Mouse (Mus musculus): Measurements from ENCODE around the gene Lgals12.

The Lgals12 gene

GRCm38 (mm10) chr19:7583101-7583500, 23.9 kb downstream of the Lgals12 start:
- DNase-seq: peak; percentile 97

DNA sequence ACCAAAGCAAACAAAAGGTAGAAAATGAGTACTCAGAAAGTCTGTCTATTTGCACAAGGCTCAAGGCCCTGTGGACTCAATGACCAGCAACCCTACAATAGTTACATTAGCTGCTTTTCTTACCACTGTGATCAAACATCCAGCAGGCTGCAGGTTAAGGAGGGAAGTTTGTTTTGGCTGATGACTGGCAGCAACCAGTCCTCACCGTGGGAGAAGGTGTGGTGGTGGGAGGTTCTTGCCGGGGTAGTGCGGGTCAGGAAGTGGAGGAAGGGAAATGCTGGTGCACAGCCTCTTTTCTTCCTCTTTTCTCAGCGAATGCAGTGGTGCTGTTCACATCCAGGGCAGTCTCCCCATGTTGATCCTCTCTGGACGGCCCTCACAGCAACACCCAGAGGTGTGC, 26.0 kb downstream of the Lgals12 start:
- DNase-seq: peak; percentile 90

DNA sequence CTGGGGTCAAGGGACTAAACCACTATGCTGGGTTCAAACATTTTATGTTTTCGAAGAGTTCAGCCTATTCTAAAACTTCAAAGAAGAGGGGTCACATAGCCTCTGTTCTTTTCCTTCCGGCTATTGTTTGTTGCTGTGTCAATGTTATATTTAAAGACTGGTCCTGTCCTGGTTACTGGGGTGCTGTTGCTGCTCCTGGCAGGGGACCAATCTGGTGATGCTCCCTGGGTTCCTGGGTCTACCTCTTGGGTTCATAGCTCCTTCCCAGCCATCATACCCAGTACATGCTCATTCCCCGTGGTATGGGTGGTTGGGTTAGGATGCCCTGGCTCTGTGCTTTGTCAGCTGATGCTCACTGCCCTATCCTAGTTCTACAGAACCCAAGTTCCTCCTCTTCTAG, 29.3 kb downstream of the Lgals12 start:
- peak; percentile 94 for DNase-seq

- no peak for DNase-seq
Observed at GRCm38 (mm10) chr19:7576180-7576579, 30.8 kb downstream of the Lgals12 start.

- no peak for DNase-seq
Observed at GRCm38 (mm10) chr19:7569650-7570049, 37.3 kb downstream of the Lgals12 start.

DNA sequence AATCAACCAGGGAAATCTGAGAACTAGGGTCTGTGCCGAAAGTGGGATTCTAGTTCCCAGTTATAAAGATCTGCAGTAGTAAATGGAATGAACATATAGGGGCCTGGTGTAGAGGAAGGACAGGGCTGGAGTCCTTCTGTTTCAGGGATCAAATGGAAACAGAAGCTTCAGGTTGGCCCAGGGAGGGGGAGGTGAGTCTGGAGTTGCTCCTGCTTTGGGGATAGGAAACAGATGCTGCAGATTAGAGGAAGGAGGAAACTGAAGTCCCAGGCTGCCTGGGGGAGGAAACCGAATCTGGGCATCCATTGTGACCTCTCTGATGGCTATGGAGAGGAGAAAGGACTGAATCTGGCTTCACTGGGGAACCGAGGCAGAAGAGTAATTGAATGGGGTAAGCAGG, 38.6 kb downstream of the Lgals12 start:
- peak; percentile 94 for DNase-seq

DNA sequence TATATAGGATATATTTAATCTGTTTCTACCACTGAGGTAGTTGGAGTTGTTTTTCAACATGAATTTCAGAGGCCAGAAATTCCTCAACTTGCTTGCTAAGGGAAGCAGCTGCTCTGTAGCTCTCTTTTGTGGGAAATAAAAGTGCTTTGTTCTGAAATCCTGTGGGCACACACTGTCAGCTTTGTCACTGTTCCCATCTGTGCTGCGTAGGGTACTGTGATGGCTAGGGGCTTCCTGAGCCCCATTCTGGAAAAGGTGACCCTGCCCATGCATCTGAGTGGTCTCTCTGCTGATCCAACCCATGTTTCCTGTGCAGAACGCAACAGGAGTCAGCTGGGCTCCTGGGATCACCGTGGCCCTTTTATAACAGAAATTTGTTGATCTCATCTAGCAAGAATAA, 40.2 kb downstream of the Lgals12 start:
- DNase-seq: peak; percentile 87

DNA sequence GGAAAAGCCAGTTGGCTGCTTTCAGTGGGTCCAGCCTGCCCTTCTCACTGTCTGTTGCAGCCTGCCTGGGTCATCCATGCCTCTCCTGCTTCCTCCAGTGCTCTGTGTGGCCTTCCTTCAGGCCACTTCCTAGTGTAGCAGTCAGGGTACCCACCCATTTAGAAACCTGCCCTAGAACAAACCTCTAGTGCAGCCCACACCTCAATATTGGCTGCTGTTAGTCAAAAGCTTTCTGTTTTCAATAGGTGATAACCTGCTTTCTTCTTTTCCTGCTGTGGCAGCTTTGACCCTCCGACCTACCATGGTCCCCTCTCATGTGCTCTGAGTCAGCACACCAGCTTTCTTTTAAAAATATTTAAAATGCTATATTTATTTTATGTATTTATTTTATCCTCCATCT, 42.5 kb downstream of the Lgals12 start:
- DNase-seq: peak; percentile 81

GRCm38 (mm10) chr19:7563676-7564075, 43.3 kb downstream of the Lgals12 start:
- no peak for DNase-seq

GRCm38 (mm10) chr19:7562601-7563129, 44.3 kb downstream of the Lgals12 start:
- peak; percentile 91 for DNase-seq

GRCm38 (mm10) chr19:7561456-7561855, 45.5 kb downstream of the Lgals12 start:
- DNase-seq: peak; percentile 63

DNA sequence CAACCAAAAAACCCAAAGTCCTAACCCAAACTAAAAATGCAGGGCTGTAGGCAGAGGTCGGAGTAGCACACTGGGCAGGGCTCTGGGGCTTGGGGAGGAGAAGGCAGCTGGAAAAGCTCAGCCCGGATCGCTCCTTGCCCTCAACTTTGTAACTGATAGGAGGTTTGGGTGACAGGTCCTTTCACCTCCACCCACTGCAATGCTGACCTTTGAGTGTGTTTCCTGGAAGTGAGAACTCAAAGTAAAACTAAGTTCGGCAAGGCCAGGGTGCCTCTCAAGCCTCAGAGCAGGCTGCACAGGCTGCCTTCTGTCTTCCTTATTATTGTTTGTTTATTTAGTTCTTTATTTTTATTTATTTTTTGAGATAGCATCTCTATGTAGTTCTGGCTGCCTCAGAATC, 47.0 kb downstream of the Lgals12 start:
- DNase-seq: peak; percentile 70

GRCm38 (mm10) chr19:7558675-7559074, 48.3 kb downstream of the Lgals12 start:
- DNase-seq: peak; percentile 85

DNA sequence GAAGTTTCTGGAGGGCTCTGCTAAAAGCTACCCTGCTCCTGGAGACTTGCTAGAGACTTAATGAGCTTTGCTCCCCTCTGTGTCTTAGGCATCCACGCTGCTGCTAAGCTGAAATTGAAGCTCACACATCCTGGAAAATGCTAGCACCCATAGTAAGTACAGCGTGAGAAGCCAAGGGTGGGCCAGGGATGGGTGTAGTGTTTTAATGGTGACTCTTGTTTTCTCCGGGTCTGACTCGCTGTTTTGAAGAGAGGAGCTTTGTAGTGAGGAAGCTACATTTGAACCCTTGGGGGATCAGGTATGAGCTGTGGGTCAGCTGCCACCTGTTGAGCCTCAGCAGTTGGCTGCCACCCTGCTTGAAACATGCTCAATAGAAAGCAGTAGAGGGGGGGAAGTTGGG, 49.1 kb downstream of the Lgals12 start:
- peak; percentile 91 for DNase-seq

GRCm38 (mm10) chr19:7557328-7557822, 49.6 kb downstream of the Lgals12 start, which contains the start of gene Pla2g16:
Gene Pla2g16, plus strand, starts transcription at chr19:7557459.
- peak; percentile 99 for DNase-seq

GRCm38 (mm10) chr19:7556641-7557040, 50.4 kb downstream of the Lgals12 start:
- peak; percentile 64 for DNase-seq

- DNase-seq: peak; percentile 72
Observed at GRCm38 (mm10) chr19:7554881-7555280, 52.1 kb downstream of the Lgals12 start.

GRCm38 (mm10) chr19:7553441-7553840, 53.6 kb downstream of the Lgals12 start:
- no peak for DNase-seq

- DNase-seq: peak; percentile 74
Observed at GRCm38 (mm10) chr19:7552301-7552673, 54.7 kb downstream of the Lgals12 start.

GRCm38 (mm10) chr19:7551550-7552300, 55.3 kb downstream of the Lgals12 start:
- peak; percentile 73 for DNase-seq

DNA sequence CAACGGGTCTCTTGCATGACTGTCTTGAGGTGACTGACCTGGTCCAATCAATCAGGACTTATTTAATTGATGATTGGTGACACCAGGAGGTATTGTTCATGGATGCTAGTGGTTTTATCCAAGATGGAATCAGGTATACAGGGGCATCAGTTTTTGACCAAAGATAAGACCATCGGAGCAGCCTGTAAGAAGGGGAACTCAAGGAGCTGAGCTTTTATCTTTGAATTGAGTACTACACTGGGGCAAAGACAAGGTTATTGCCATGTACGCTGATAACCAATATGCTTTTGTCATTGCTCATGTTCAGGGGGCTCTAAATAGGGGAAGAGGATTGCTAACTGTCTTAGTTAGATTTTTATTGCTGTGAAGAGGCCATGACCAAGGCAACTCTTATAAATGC, 58.1 kb downstream of the Lgals12 start:
- DNase-seq: no peak

Measured in heart, adult 11 months (tissue).